17 mouse cellular contexts compared by ENCODE assay signal in genomic region chr5:124374298-124374697, GRCm38 (mm10).
"Had no signal": no experiment of that assay in that cellular context is flagged by ENCODE, and none has a peak within 500 bp of the region (broad histone marks: within the 10 kb centered on the region; RNA-seq: fewer than 3 reads in every experiment).

No protein-coding gene starts in this region.

- H3K4me1 ChIP-seq: lung, embryonic 15.5 days; midbrain, embryonic 13.5 days; midbrain, embryonic 15.5 days; neural tube, embryonic 12.5 days; stomach, embryonic 15.5 days had no signal

- H3K4me3 ChIP-seq: lung, embryonic 15.5 days; megakaryocyte, embryonic 14.5 days; midbrain, embryonic 13.5 days; midbrain, embryonic 15.5 days; neural tube, embryonic 12.5 days; stomach, embryonic 15.5 days had no signal

- H3K9me3 ChIP-seq: lung, embryonic 15.5 days; megakaryocyte, embryonic 14.5 days; midbrain, embryonic 13.5 days; midbrain, embryonic 15.5 days; neural tube, embryonic 12.5 days; stomach, embryonic 15.5 days had no signal

- ATAC-seq: liver, postnatal 0 days; lung, postnatal 0 days; midbrain, embryonic 13.5 days; midbrain, embryonic 15.5 days had no signal

- H3K27me3 ChIP-seq: lung, embryonic 15.5 days; megakaryocyte, embryonic 14.5 days; midbrain, embryonic 13.5 days; midbrain, embryonic 15.5 days; neural tube, embryonic 12.5 days; stomach, embryonic 15.5 days had no signal

- DNase-seq: liver, postnatal 0 days; lung, adult 2 months; lung, postnatal 14 days; lung, postnatal 36 days; right cerebral cortex, postnatal 14 days; thymus, adult 18-20 months; thymus, postnatal 14 days; thymus, postnatal 36 days had no signal

- H3K27ac ChIP-seq: lung, embryonic 15.5 days; macrophage; midbrain, embryonic 13.5 days; midbrain, embryonic 15.5 days; neural tube, embryonic 12.5 days; stomach, embryonic 15.5 days; stomach, postnatal 0 days had no signal
